Mouse (Mus musculus) G1E (cell line): ENCODE results near the gene Znrf1.

Experiments used
- CTCF ChIP-seq: IDR thresholded peaks from 2 replicates; pipeline ENCODE4 v1.5.1; 2012; ENCODE audit warnings: low read depth, low read length, inconsistent platforms, mixed read lengths
- GATA1 ChIP-seq: IDR thresholded peaks from 2 replicates; pipeline ENCODE4 v1.6.1; 2012; ENCODE audit warnings: borderline replicate concordance, low read length, inconsistent platforms, mixed read lengths
- GATA2 ChIP-seq: IDR thresholded peaks from 2 replicates; pipeline ENCODE4 v1.6.1; 2012; ENCODE audit warnings: low read depth, low read length, inconsistent platforms, borderline replicate concordance
- POLR2AphosphoS5 ChIP-seq: IDR thresholded peaks from 2 replicates; pipeline ENCODE4 v1.6.1; 2012; ENCODE audit warnings: low read depth, low read length, inconsistent platforms; ENCODE audit not compliant: insufficient replicate concordance
- TAL1 ChIP-seq: conservative IDR thresholded peaks from 2 replicates; pipeline ENCODE4 v1.6.1; 2012; ENCODE audit warnings: low read depth, low read length, inconsistent platforms, mixed read lengths

DNA sequence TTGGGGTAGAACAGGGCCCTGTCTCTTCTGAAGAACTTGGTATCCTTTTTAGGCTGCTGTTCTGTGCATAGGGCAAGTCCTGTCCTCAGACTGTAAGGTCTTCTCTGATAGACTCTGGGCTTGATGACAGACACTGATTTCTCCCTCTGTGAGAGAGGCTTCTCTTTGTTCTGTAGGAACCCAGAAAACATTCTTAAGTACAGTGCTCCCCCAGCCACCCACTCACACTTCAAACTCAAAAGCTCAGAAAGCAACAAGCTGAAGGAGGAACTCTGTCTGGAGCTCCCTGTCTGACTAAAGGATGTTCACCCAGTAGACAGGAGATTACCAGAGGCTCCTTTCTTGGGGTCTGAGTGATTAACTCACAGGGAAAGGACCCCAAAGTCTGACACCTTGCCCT is 40.6 kb downstream of the Znrf1 start:
- no peak for TF ChIP-seq TAL1
- TF ChIP-seq CTCF, result no peak
- TF ChIP-seq GATA2, result no peak
- no peak for TF ChIP-seq POLR2AphosphoS5
- no peak for TF ChIP-seq GATA1
